Mouse (Mus musculus) liver, postnatal 0 days (tissue): ENCODE measurements at regions not wholly inside any gene's neighbourhood (a gene's known extent, or its start where the extent isn't known, plus 50 kb on each side); places are given as distances from the start of the nearest gene placed in this dataset.

ENCODE experiments used
- ATAC-seq: fragments of 200-750 bp; cut with Nextera tagmentation; 2 replicates; pipeline ENCODE4 v1.8.0; 2017; ENCODE audit warnings: mild to moderate bottlenecking, moderate library complexity
- DNase-seq: peaks from one replicate; pipeline ENCODE4 v3.0.0-alpha.2; 2016
- H3K27ac ChIP-seq: fragments of 300-500 bp; sonication (generic); 2 replicates; pipeline ENCODE4 v1.5.1; 2014; ENCODE audit warnings: antibody characterized with exemption, moderate library complexity, mild to moderate bottlenecking, low read depth
- H3K27me3 ChIP-seq: fragments of 300-500 bp; sonication (generic); 2 replicates; pipeline ENCODE4 v1.6.1; 2014; ENCODE audit warnings: low read length, control low read depth, mixed read lengths; ENCODE audit not compliant: insufficient read depth
- H3K36me3 ChIP-seq: fragments of 300-500 bp; sonication (generic); replicated peaks from 2 replicates; pipeline ENCODE4 v1.6.1; 2014; ENCODE audit warnings: mild to moderate bottlenecking, control low read depth, low read length, moderate library complexity, mixed read lengths; ENCODE audit not compliant: insufficient read depth
- H3K4me1 ChIP-seq: fragments of 300-500 bp; sonication (generic); 2 replicates; pipeline ENCODE4 v1.6.1; 2014; ENCODE audit warnings: antibody characterized with exemption, mild to moderate bottlenecking, control low read depth; ENCODE audit not compliant: insufficient read depth
- H3K4me2 ChIP-seq: fragments of 300-500 bp; sonication (generic); 2 replicates; pipeline ENCODE4 v1.6.1; 2014; ENCODE audit warnings: low read depth, mild to moderate bottlenecking, low read length, moderate library complexity, mixed read lengths
- H3K4me3 ChIP-seq: fragments of 300-500 bp; sonication (generic); 2 replicates; pipeline ENCODE4 v1.5.1; 2014; ENCODE audit warnings: low read depth, low read length
- H3K9ac ChIP-seq: fragments of 300-500 bp; sonication (generic); replicated peaks from 2 replicates; pipeline ENCODE4 v1.6.1; 2014; ENCODE audit warnings: mild to moderate bottlenecking, moderate library complexity
- H3K9me3 ChIP-seq: fragments of 300-500 bp; sonication (generic); 2 replicates; pipeline ENCODE4 v1.6.1; 2016; ENCODE audit warnings: mild to moderate bottlenecking, control low read depth, low read length, mixed read lengths
- CTCF ChIP-seq: sonication (generic); IDR thresholded peaks from 2 replicates; pipeline ENCODE4 v1.5.1; 2016; ENCODE audit warnings: antibody characterized with exemption, low read depth
- EP300 ChIP-seq: IDR thresholded peaks from 2 replicates; pipeline ENCODE4 v1.6.1; 2016; ENCODE audit warnings: antibody characterized with exemption, low read depth, mild to moderate bottlenecking
- WGBS: fragments of 180-500 bp; shearing (Covaris S2); extraction: QIAGEN DNeasy Blood & Tissue Kit; methylation state at CpG from one replicate; pipeline ENCODE4 v1.1.7; 2014; ENCODE audit not compliant: insufficient replicate concordance; 5-methylcytosine and 5-hydroxymethylcytosine counted together

DNA sequence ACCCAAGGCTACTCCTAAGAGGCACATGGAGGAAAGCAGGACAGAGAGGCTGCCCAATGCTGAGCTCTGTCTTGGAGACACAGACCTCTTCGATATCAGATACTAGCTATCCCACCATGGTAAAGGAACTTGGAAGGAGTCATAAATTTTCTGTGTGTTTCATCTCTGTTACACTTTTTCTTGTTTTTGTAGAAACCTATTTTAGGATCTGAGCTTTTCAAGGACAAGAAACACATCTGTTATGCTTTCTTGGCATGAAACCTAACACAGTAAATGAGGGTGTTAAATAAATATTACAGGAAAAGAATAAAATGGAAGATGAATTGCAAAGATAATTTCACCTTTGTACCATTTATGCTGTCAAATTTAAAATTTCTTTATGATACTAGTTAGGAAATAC lies 219.8 kb upstream of the Slc39a10 start:
- H3K27me3 ChIP-seq = no peaks in the 10 kb centered on the region
- ATAC-seq (no peak), DNase-seq (no peak)
- 62% methylated on average over 1 of the region's 1 CpGs for WGBS
- H3K4me3 ChIP-seq = no peak overlapping the region
- no peak overlapping the region for H3K4me2 ChIP-seq
- no peaks in the 10 kb centered on the region for H3K4me1 ChIP-seq
- H3K9ac ChIP-seq = no peak overlapping the region
- no peak for TF ChIP-seq EP300
- no peak overlapping the region for H3K27ac ChIP-seq
- H3K9me3 ChIP-seq = no peaks in the 10 kb centered on the region
- no peaks in the 10 kb centered on the region for H3K36me3 ChIP-seq

- H3K4me3 ChIP-seq = no peak overlapping the region
- H3K36me3 ChIP-seq = no peaks in the 10 kb centered on the region
- 73% methylated on average over 4 of the region's 4 CpGs for WGBS
- no peaks in the 10 kb centered on the region for H3K9me3 ChIP-seq
- no peak overlapping the region for H3K4me2 ChIP-seq
- no peak for ATAC-seq
- no peaks in the 10 kb centered on the region for H3K27me3 ChIP-seq
- DNase-seq = no peak
- no peaks in the 10 kb centered on the region for H3K4me1 ChIP-seq
- no peak overlapping the region for H3K27ac ChIP-seq
- H3K9ac ChIP-seq = no peak overlapping the region
- TF ChIP-seq CTCF = no peak
- TF ChIP-seq EP300 = no peak
These were observed 211.4 kb upstream of the Slc39a10 start for GRCm38 (mm10) chr1:47104055-47104454.

- Histone ChIP-seq H3K36me3 (no peaks in the 10 kb centered on the region), H3K9ac (no peak overlapping the region), H3K4me1 (no peaks in the 10 kb centered on the region), H3K9me3 (no peaks in the 10 kb centered on the region), H3K4me2 (no peak overlapping the region), H3K4me3 (no peak overlapping the region), H3K27me3 (no peaks in the 10 kb centered on the region), H3K27ac (no peak overlapping the region)
- TF ChIP-seq CTCF (no peak), EP300 (no peak)
- ATAC-seq (no peak), DNase-seq (no peak)
- 73% methylated on average over 6 of the region's 6 CpGs for WGBS
These were observed 210.8 kb upstream of the Slc39a10 start for GRCm38 (mm10) chr1:47103321-47103988.

DNA sequence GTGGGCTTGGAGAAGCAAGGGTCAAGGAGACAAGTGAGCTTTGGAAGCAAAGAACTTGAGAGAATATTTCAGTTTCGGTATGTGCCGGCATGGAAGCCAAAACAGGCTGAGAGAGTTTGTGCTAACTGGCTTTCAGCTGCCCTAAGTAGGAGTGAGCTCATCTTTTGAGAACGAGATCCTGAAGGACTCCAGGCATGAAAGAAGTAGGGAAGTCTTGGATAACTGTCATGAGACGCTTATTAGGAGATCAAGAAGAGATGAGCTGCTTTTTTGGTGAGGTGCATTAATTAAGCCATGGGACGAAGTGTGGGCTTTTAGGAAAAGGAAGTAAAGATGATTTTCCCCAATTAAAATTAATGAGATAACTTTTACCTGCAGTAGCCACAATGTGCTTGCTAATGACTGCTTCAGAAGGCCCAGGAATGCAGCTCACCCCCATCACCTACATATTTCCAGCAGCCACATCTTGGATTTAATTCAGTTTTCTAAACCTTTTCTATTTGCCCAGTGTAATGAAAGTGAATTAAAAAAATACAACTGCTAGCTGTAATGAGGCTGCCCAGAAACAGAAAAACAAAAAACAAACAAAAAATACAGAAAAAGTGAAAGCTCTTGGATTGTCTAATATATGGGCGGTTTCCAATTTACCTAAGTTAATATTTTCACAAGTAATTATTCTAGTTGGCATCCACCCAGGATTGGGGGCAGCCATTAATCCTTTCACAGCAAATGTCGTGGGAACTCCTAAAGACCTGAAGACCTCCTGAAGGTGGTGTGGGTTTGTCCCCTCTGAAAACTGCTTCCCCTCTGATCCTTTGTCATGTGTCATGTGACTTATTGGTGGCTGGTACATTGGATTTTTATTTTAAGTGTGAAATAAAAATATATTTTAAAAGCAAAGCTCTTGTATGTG lies 204.7 kb upstream of the Slc39a10 start:
- 67% methylated on average over 7 of the region's 7 CpGs for WGBS
- Histone ChIP-seq H3K27me3 (no peaks in the 10 kb centered on the region), H3K4me1 (no peaks in the 10 kb centered on the region), H3K9me3 (no peaks in the 10 kb centered on the region), H3K4me3 (no peak overlapping the region), H3K27ac (no peak overlapping the region), H3K9ac (no peak overlapping the region), H3K36me3 (no peaks in the 10 kb centered on the region), H3K4me2 (no peak overlapping the region)
- DNase-seq (no peak), ATAC-seq (no peak)
- TF ChIP-seq CTCF = no peak
- TF ChIP-seq EP300 = no peak

DNA sequence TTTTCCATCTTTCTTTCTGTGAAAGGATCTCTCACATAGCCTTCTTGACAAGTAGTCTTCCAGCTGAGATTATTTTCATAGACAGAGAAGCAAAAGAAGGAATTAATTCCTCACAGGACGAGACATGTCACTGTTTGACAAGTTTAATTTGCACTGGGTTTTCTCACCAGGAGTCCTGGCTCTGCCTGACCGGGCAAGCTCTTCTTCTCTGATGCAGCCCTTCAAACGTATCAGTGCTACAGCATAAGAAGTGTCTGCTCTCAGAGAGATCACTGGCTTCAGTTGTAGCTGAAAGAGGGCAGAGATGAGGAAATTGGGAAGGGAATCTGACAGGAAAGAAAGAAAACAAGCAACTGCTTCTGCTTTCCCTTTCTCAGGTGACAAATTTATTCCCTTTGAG lies 201.8 kb upstream of the Slc39a10 start:
- 57% methylated on average over 3 of the region's 3 CpGs for WGBS
- no peak for ATAC-seq

GRCm38 (mm10) chr1:47093289-47093947 lies 200.8 kb upstream of the Slc39a10 start:
- Histone ChIP-seq H3K36me3 (no peaks in the 10 kb centered on the region), H3K4me3 (no peak overlapping the region), H3K4me1 (no peaks in the 10 kb centered on the region), H3K27me3 (no peaks in the 10 kb centered on the region), H3K9ac (no peak overlapping the region), H3K27ac (no peak overlapping the region), H3K9me3 (peaks cover 3% of the 10 kb centered on the region; the same call in 1 of the 2 replicates), H3K4me2 (no peak overlapping the region)
- ATAC-seq (no peak), DNase-seq (no peak)
- 69% methylated on average over 6 of the region's 6 CpGs for WGBS
- TF ChIP-seq EP300 (no peak), CTCF (no peak)

More for the DNA sequence above, 201.8 kb upstream of the Slc39a10 start:
- Histone ChIP-seq H3K27ac (no peak overlapping the region), H3K9ac (no peak overlapping the region), H3K27me3 (no peaks in the 10 kb centered on the region), H3K4me2 (no peak overlapping the region), H3K36me3 (no peaks in the 10 kb centered on the region), H3K9me3 (peaks cover 3% of the 10 kb centered on the region; the same call in 1 of the 2 replicates), H3K4me1 (no peaks in the 10 kb centered on the region), H3K4me3 (no peak overlapping the region)
- DNase-seq = no peak
- TF ChIP-seq CTCF (no peak), EP300 (no peak)
